Mouse (Mus musculus): ENCODE measurements around the gene Tuba4a.
A peak's percentile ranks its signal among the peaks of the same experiment; 100 is the strongest.
"Not testable (repeated sequence)": the region's sequence is repeated elsewhere in the genome, so short reads cannot be mapped to it uniquely, and the experiment has no call there.

Gene Tuba4a

GRCm38 (mm10) chr1:75234606-75235005 is 14.9 kb upstream of the Tuba4a start:
- DNase-seq = peak; percentile 77

- not testable (repeated sequence) for DNase-seq
Measured at GRCm38 (mm10) chr1:75232489-75232888, 12.8 kb upstream of the Tuba4a start.

- no peak for DNase-seq
Measured at GRCm38 (mm10) chr1:75231664-75232152, 12.0 kb upstream of the Tuba4a start, which contains the start of gene A630095N17Rik. Gene A630095N17Rik, minus strand, starts transcription at chr1:75232102.

- no peak for DNase-seq
Measured at GRCm38 (mm10) chr1:75231224-75231623, 11.6 kb upstream of the Tuba4a start.

- no peak for DNase-seq
Measured at GRCm38 (mm10) chr1:75230335-75230994, 10.8 kb upstream of the Tuba4a start.

- no peak for DNase-seq
Measured at GRCm38 (mm10) chr1:75229158-75229557, 9.5 kb upstream of the Tuba4a start.

- DNase-seq = no peak
Measured at GRCm38 (mm10) chr1:75227653-75228052, 8.0 kb upstream of the Tuba4a start.

GRCm38 (mm10) chr1:75226138-75226537 is 6.5 kb upstream of the Tuba4a start:
- DNase-seq = no peak

GRCm38 (mm10) chr1:75225473-75225872 is 5.8 kb upstream of the Tuba4a start:
- DNase-seq = no peak

- no peak for DNase-seq
Measured at GRCm38 (mm10) chr1:75223532-75223931, 3.9 kb upstream of the Tuba4a start.

- DNase-seq = no peak
Measured at GRCm38 (mm10) chr1:75222926-75223325, 3.3 kb upstream of the Tuba4a start.

- DNase-seq = no peak
Measured at GRCm38 (mm10) chr1:75221538-75221937, 1.9 kb upstream of the Tuba4a start.

- DNase-seq = peak; percentile 97
Measured at GRCm38 (mm10) chr1:75219078-75219477, 587 bp downstream of the Tuba4a start.

- peak; percentile 90 for DNase-seq
Measured at GRCm38 (mm10) chr1:75218227-75219001, 1.3 kb downstream of the Tuba4a start.

GRCm38 (mm10) chr1:75217893-75218226 is 1.8 kb downstream of the Tuba4a start:
- DNase-seq = peak; percentile 57

GRCm38 (mm10) chr1:75216797-75217585 is 2.7 kb downstream of the Tuba4a start:
- no peak for DNase-seq

- DNase-seq = no peak
Measured at GRCm38 (mm10) chr1:75215785-75216184, 3.9 kb downstream of the Tuba4a start.

- DNase-seq = no peak
Measured at GRCm38 (mm10) chr1:75214886-75215285, 4.8 kb downstream of the Tuba4a start.

- no peak for DNase-seq
Measured at GRCm38 (mm10) chr1:75214442-75214841, 5.2 kb downstream of the Tuba4a start.

GRCm38 (mm10) chr1:75213096-75213495 is 6.6 kb downstream of the Tuba4a start:
- DNase-seq = no peak

GRCm38 (mm10) chr1:75212542-75212941 is 7.1 kb downstream of the Tuba4a start:
- no peak for DNase-seq

GRCm38 (mm10) chr1:75211141-75211708 is 8.4 kb downstream of the Tuba4a start:
- DNase-seq = no peak

Measured in cerebellum, adult 11 months (tissue).